Mouse (Mus musculus): Measurements from ENCODE around the gene Frmd4a.

Frmd4a gene

DNA sequence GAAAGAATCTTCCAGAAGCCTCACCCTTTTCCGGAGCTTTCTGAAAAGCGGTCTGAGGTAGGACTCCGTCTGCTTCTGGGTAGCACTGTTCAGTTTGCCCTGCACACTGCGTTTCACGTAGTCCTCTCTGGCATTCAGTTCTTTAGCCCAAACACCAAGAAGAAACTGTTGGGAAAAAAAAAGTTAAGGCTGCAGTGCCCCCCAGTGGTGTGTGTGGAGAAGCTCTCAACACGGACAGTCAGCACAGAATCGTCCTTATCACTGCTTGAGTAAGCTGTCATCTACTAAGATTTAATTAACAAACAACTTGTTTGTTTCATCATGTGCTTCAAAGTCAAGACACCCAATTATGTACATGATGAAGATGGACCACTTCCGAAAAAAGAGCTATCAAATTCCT lies 618.3 kb downstream of the Frmd4a start:
- ChIA-PET POLR2A (interaction anchor here in 3 of 4 experiments (0.9 to 1.6 kb wide), 6 partner anchors 11 to 137 kb away, joined by 3 to 6 read pairs (median 3); partner anchors contain the start of gene Prpf18 (in 1 of the 3)), CTCF (interaction anchor here in 3 of 4 experiments (0.7 to 3.5 kb wide), 13 partner anchors 13 to 229 kb away, joined by 3 to 28 read pairs (median 4); partner anchors contain the start of gene Prpf18 (in 1 of the 3))

DNA sequence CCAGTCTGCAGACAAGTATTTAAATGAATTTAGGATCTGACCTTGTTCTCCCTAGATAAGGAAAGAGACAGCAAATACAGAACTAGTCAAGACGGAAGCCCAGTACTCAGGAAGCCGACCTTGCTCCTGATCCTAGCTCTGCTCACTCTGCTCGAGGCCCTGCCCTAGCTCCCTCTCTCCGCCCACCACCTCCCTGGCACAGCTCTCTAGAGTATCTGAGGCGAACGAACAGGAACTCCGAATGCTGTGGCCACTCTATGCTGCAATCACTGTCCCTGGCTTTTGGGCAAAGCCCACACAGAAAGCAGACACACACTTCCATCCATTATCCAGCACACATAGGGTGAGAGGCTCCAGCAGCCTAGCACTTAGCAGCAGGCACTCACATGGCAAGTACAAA lies 619.1 kb downstream of the Frmd4a start:
- POLR2A ChIA-PET, result no interaction called here

DNA sequence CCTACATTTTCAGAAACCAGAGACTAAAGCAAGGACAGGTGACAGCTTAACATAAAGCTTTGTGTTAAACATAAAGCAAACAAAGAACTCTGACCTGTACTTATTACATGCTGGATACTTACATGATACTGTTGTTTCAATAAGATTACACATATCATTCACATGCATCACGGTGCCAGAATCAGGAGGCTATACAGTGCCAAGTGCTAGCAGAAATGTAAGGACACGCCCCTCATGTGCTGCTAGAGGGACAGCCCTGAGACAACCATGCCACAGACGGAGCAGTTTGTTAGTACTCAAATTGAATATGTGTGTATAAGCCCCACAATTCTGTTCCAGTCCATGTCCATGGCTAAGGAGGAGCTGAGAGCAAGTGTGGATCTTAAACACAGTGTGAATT lies 620.7 kb downstream of the Frmd4a start:
- POLR2A ChIA-PET, result interaction anchor here in 2 of 4 experiments (0.7 to 1.3 kb wide), 3 partner anchors 10 to 139 kb away, joined by 3 to 5 read pairs (median 3); no protein-coding TSS in a partner anchor

More for the DNA sequence above, 619.1 kb downstream of the Frmd4a start:
- CTCF ChIA-PET, result interaction anchor here in 3 of 4 experiments (0.6 to 3.5 kb wide), 4 partner anchors 137 to 228 kb away, joined by 10 to 24 read pairs (median 16); no protein-coding TSS in a partner anchor

DNA sequence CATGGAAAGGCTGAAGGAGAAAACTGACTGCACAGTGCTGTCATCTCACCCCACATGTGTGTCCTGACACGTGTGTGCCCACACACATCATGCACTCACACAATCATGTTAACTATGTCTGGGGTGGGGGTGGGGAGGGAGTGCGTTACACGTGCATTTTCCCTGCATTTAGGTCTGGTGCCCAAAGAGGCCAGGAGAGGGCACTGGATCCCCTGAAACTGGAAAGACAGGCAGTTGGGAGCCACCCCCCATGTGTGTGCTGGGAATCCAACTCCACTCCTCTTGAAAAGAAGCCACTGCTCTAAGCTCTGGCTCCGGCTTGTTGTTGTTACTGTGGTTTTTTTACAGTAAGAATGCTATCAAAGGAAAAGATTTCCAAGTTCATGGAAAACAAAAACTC lies 627.5 kb downstream of the Frmd4a start:
- ChIA-PET POLR2A (no interaction called here), CTCF (interaction anchor here in 1 of 4 experiments (1.5 kb wide), 1 partner anchor 219 kb away, joined by 3 read pairs; no protein-coding TSS in a partner anchor)

More for the DNA sequence above, 620.7 kb downstream of the Frmd4a start:
- CTCF ChIA-PET, result interaction anchor here in 2 of 4 experiments (0.6 to 1.0 kb wide), 2 partner anchors 37 to 143 kb away, joined by 3 to 4 read pairs; no protein-coding TSS in a partner anchor

DNA sequence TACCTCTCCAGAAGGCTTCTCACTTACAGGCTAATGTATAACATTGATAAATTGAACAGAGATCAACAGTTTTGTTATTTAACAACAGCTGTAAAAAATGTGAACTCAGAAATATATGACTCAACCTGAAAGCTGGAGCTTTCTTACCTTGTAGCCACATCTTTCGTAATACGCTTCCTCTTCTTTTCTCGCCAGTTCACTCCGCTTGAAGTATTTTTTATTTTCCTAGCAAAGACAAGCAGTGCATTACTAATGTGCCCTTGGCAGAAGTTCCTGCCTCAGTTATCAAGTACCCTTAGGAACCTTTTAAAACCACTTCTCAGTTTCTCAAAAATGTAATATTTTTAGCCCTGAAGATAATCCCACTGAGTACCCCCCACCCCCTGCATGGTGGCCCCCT lies 630.6 kb downstream of the Frmd4a start:
- POLR2A ChIA-PET, result interaction anchor here (0.6 to 1.7 kb wide), 7 partner anchors 10 to 995 kb away, joined by 3 to 6 read pairs (median 4); no protein-coding TSS in a partner anchor
- CTCF ChIA-PET, result interaction anchor here in 1 of 4 experiments (1.1 kb wide), 1 partner anchor 216 kb away, joined by 3 read pairs; no protein-coding TSS in a partner anchor

DNA sequence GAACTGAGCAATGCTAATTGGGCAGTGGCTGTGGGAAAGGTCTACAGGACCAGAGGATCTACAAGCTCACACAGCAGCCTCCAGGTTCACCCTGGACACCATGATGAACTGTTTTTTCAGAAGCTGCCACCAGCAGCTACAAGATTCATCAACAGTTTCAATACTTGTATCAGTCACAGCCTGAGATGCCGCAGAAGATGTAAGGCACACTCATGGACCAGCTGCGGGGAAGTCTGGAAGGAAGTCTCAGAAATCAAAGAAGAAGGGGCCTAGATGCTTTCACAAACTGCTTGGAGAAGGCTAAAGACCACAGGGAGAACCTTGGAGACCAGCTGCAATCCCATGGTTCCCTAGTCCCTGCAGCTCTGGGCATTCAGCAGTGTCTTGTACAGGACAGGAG lies 632.1 kb downstream of the Frmd4a start:
- CTCF ChIA-PET, result interaction anchor here in 3 of 4 experiments (0.6 to 1.7 kb wide), 4 partner anchors 150 to 1264 kb away, joined by 3 to 5 read pairs (median 4); no protein-coding TSS in a partner anchor

DNA sequence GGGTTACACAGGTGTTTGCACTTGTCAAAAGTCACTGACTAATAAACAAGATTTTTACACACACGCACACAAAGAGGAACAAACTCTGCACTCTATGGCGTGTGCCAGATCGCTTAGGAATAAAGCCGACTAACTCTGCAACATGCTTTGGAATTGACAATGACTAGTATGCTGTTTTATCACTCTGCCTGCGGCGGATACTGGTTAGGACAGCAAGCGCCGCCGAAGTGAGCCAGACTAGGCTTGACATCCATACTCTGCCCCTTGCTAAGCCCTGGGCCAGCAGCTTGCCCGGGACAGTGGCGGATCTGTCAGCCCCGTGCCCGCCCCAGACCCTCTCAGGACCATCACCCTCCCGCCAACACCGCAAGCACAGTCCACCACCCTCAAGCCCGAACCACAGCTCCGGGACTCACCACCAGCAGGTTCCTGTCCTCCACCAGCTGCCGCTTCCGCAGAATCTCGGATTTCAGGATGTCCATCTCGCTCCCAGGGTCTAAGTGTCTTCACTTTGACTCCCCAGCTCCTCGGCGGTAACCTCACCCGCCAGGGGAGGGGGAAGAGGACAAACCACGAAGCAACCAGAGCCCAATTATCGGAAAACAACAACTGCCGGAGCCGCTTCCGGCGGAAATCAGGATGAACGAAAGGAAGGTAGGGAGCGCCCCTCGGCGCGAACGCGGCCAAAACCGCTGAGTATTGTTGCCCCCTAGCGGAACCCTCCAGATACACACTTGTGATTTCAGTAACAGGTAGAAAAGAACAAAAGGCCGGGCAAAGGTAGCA lies 634.2 kb downstream of the Frmd4a start, which contains the start of gene Prpf18:
Gene Prpf18, minus strand, starts transcription at position 614 of the 786 bp plus-strand sequence.
- CTCF ChIA-PET, result interaction anchor here (0.5 to 1.2 kb wide), 10 partner anchors 9 to 393 kb away, joined by 3 to 7 read pairs (median 4); no protein-coding TSS in a partner anchor

More for the DNA sequence above, 632.1 kb downstream of the Frmd4a start:
- POLR2A ChIA-PET, result interaction anchor here in 1 of 4 experiments (0.6 to 1.4 kb wide), 4 partner anchors 10 to 231 kb away, joined by 3 to 5 read pairs (median 3); partner anchors contain the start of gene Sephs1

DNA sequence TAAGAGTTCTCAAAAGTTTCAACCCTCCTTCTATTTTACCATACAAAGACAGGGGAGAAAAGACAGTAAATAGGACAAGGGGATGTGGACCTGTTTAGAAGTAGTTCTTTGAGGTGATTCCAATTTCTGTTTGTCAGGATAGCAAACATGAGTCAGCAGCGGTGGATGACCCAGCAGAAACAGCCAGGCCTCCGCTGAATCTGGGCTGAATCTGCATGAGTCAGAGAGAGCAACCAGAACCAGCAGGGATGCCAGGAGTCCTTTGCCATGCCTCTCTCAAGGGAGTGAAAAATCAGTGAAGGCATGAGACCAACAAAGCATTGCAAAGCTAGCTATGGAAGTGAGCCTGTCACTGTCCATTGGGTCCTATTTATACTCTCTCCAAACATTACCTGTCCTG lies 643.2 kb downstream of the Frmd4a start:
- ChIA-PET POLR2A (interaction anchor here in 1 of 4 experiments (0.8 kb wide), 1 partner anchor 92 kb away, joined by 4 read pairs; no protein-coding TSS in a partner anchor), CTCF (interaction anchor here in 2 of 4 experiments (0.6 to 0.7 kb wide), 2 partner anchors 9 to 213 kb away, joined by 3 to 4 read pairs; partner anchors contain the start of gene Prpf18 (in 1 of the 2))

More for the DNA sequence above, 634.2 kb downstream of the Frmd4a start, which contains the start of gene Prpf18:
- POLR2A ChIA-PET, result interaction anchor here in 3 of 4 experiments (0.5 to 2.0 kb wide), 19 partner anchors 13 to 1227 kb away, joined by 3 to 8 read pairs (median 3); no protein-coding TSS in a partner anchor
